Mouse (Mus musculus) heart, postnatal 14 days (tissue): Measurements from ENCODE around the gene Ccdc146. TPM values are rescaled to one million over a fixed set of nuclear protein-coding genes. Genes with fewer than 3 reads are reported as not detected.
"Not testable (repeated sequence)": the region's sequence is repeated elsewhere in the genome, so short reads cannot be mapped to it uniquely, and the experiment has no call there.

ENCODE experiments used
- DNase-seq, 2 experiments: peaks; one replicate each; pipeline ENCODE4 v3.0.0; 2021 to 2022
- intact Hi-C: fragments of 180-260 bp; cut with DNase I; formaldehyde crosslinking; loops from one replicate; pipeline ENCODE4 v1.15.1; 2025
- total RNA-seq, 2 experiments: library from RNA; stranded (reverse); gene quantifications; 2 replicates each; pipeline ENCODE4 v1.2.3; 2021

The Ccdc146 gene
- total RNA-seq, 2 experiments from 2014 or later = 2.8 to 3.8 TPM

DNA sequence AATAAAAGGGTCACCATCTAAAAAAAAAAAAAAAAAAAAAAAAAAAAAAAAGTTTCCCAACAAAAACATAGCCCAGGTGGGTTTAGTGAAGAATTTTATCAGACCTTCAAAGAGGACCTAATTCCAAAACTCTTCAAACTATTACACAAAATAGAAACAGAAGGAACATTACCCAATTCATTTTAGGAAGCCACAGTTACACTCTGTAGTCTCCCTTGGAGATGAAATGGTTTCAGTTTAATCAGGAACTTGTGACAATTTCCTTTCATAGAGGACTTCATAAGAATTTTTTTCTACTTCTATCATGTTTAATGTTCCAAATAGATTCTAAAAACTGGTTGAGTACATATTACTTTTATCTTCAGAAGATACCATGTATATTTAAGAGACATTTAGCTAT lies 72.8 kb downstream of the Ccdc146 start:
- intact Hi-C loops = no loop called here
- no peak for DNase-seq

GRCm38 (mm10) chr5:21348366-21348765 lies 76.1 kb downstream of the Ccdc146 start:
- intact Hi-C loops = no loop called here
- peak; percentile 16 to 33 for DNase-seq

DNA sequence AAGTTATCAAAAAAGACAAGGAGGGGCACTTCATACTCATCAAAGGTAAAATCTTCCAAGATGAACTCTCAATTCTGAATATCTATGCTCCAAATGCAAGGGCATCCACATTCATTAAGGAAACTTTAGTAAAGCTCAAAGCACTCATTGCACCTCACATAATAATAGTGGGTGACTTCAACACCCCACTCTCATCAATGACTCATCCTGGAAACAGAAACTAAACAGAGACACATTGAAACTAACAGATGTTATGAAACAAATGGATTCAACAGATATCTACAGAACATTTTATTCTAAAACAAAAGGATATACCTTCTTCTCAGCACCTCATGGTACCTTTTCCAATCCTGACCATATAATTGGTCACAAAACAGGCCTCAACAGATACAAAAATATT lies 82.2 kb downstream of the Ccdc146 start:
- DNase-seq, intact Hi-C loops: not testable (repeated sequence)

GRCm38 (mm10) chr5:21332119-21332518 lies 92.4 kb downstream of the Ccdc146 start:
- intact Hi-C loops = loop anchor here (5.0 kb wide), 1 partner anchor 40 kb away; the partner anchor contains the start of gene Fgl2
- no peak for DNase-seq

GRCm38 (mm10) chr5:21331656-21332055 lies 92.8 kb downstream of the Ccdc146 start:
- peak in 1 of 2 experiments; percentile 48 for DNase-seq
- intact Hi-C loops = loop anchor here (5.0 kb wide), 1 partner anchor 41 kb away; the partner anchor contains the start of gene Fgl2

DNA sequence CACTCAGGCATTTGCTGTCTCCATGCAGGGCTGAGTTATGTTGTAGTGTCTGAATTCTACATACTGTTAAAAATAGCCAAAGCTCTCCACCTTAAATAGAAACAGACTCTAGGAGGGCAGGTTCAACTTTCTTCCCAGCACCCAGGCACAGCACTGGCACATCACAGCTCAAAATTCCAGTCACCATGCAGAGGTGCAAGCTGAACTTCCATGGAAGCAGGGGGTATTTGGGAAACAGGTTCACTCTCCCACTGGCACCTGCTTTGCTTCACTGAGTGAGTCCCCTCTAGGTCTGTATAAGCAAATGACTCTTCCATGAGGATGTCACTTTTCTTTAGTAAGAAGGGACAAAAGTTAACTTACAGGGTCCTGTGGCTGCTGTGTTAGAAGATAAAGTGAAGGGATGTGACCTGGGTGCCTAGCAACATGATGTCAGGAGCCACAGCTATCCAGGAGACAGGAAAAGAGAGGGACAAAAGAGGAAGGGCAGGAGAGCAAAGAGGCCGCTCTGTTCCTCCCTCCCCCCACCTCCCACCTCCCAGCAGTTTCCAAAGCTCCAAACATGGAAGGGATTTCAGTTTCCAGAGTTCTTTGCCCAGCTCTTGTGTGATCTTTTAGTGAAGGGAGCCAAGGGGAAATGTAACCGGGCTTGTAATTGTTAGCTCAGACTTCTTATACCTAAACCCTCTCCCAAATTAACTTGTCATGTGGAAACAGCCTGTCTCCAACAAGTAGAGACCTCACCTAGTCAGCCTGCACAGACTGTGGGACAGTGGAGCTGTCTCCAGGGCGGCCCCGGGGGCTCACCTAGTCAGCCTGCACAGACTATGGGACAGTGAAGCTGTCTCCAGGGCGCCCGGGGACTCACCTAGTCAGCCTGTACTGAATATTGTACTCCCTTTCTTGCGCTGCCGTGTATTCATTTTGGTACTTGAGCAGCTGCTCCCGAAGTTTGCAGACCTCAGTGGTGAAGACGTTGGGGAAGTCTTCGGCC lies 94.5 kb downstream of the Ccdc146 start:
- DNase-seq = peak; percentile 15 to 39
- intact Hi-C loops = loop anchor here (5.0 kb wide), 2 partner anchors 42 to 252 kb away; partner anchors contain the start of gene Fgl2

DNA sequence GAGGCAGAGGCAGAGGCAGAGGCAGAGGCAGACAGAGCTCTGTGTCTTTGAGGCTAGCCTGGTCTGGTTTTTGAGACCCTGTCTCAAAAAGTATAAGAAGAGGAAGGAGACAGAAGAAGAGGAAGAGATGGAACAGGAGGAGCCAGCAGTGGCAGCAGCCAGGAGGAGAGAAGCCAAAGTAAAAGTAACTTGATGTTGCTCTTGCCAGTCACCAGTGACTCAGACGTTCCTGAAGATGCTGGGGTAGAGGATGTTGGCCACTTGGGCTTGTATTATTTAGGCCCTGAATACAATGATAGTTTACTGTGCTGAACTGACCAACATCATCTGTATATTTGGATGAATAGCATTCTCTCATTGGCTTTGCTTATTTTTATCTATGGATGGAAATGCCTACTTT lies 95.9 kb downstream of the Ccdc146 start:
- intact Hi-C loops = loop anchor here (5.0 kb wide), 1 partner anchor 254 kb away; no protein-coding TSS in a partner anchor

DNA sequence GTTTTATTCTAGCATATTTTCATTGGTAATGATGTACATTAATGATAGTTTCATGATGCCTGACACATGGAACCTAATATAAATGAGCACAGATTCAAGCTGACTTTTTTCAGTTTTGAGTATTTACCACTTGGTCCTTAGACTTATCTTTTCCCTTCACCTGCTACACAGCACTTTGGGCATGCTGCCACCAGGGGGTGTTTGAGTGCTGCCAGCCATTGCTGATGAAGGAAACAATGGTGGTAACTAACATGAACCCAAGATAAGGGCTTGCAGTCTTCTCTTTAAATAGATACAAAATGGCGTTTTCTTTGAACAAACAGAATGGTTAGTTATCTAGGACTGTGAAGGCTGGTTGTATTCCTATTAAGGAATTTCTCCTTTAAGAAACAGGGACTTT lies 98.0 kb downstream of the Ccdc146 start:
- intact Hi-C loops = loop anchor here (2.0 to 5.0 kb wide), 2 partner anchors 96 to 256 kb away; no protein-coding TSS in a partner anchor

More for the DNA sequence above, 95.9 kb downstream of the Ccdc146 start:
- peak in 1 of 2 experiments; percentile 13 for DNase-seq

DNA sequence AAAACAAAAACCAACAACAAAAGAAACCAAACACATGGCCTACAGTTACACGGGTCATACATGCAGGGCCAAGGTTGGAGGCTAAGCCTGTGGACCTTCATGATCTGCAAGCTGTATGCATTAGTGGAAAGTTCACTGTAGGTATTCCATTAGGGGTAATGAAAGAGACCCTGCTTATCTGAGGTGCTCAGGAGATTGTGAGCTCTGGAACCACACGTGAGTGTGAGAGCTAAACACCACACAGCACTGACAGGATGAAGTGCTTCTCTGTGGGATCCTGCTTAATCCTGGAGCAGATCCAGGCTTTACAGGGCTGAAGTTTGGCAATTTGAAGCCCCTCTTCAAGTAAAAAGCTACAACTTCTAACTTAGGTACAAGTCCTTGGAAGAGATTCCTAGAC lies 104.3 kb downstream of the Ccdc146 start:
- intact Hi-C loops = no loop called here
- DNase-seq = no peak

More for the DNA sequence above, 98.0 kb downstream of the Ccdc146 start:
- peak; percentile 63 to 79 for DNase-seq

DNA sequence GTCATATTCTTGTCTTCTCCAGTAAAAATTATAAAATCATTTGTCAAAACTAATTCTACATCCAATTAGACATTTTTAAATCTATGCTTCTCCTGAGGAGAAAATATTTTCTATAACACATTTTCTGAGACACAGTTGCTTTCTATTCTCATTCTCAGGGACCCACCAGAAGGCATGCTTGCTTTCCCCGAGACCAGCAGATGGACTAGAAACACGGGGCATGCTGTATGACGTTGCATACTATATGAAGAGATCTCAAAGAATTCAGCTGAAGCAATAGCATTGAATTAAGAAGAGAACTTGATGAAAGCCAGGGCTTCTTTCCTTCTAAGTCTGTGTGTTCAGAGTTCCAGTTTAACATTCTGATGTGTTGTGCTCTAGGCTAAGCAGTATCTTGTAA lies 109.8 kb downstream of the Ccdc146 start:
- DNase-seq = no peak
- intact Hi-C loops = no loop called here

- DNase-seq = no peak
- intact Hi-C loops = no loop called here
These were observed 117.3 kb downstream of the Ccdc146 start for GRCm38 (mm10) chr5:21307165-21307564.

GRCm38 (mm10) chr5:21301011-21301410 lies 123.5 kb downstream of the Ccdc146 start:
- intact Hi-C loops = no loop called here
- DNase-seq = peak; percentile 37 to 43

DNA sequence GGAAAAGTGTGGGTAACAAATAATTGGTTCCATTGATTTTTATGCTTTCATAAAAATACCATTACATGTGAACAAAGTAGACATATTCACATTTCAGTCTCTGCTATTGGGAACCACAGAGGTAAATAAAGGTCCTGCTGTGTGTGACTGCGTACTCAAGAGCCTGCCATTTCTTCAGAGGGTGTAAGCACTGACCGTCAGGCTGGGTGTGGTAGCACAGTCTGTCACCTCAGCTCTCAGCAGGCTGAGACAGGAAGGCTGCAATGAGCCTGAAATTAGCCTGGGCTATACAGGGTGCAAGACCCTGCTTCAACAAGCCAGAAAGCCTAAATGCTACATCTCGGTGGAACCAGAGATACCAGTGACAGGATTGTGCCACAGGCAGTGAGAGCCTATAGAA lies 124.4 kb downstream of the Ccdc146 start:
- DNase-seq = no peak
- intact Hi-C loops = no loop called here

DNA sequence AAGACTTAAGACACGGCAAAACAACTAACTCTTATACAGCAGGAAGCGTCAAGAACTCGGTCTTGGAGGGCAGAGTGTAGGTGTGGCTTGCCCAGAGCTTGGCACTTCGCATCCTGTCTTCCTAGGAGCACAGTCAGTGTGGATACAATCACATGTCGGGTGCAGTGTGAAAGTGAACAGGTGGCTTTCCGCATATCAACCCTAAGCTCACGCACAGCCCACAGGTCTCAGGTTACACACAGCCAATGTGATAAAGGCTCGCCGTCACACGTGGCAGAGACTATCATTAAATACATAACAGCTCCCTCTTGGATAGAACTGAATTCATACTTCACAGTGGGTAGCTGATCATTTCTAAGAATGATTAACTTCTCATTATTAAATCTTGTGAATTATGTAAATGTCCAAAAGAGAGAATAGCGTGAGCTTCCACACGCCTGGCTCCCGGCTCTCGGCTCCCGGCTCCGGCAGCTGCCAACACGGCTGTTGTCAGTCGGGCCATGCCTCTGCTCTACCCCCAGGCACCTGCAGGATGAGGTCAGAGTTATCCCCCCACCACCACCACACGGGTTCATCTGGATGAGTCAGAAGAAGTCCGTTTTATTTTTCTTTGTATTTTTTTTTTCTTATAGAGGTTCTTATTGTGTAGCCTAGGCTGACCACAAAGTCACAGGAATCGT lies 125.3 kb downstream of the Ccdc146 start:
- no peak for DNase-seq
- intact Hi-C loops = no loop called here

- DNase-seq = no peak
- intact Hi-C loops = no loop called here
These were observed 128.8 kb downstream of the Ccdc146 start for GRCm38 (mm10) chr5:21295683-21296082.

- intact Hi-C loops = no loop called here
- DNase-seq = no peak
These were observed 133.9 kb downstream of the Ccdc146 start for GRCm38 (mm10) chr5:21290594-21290993.

GRCm38 (mm10) chr5:21288658-21289435 lies 135.6 kb downstream of the Ccdc146 start:
- intact Hi-C loops = no loop called here
- no peak for DNase-seq

DNA sequence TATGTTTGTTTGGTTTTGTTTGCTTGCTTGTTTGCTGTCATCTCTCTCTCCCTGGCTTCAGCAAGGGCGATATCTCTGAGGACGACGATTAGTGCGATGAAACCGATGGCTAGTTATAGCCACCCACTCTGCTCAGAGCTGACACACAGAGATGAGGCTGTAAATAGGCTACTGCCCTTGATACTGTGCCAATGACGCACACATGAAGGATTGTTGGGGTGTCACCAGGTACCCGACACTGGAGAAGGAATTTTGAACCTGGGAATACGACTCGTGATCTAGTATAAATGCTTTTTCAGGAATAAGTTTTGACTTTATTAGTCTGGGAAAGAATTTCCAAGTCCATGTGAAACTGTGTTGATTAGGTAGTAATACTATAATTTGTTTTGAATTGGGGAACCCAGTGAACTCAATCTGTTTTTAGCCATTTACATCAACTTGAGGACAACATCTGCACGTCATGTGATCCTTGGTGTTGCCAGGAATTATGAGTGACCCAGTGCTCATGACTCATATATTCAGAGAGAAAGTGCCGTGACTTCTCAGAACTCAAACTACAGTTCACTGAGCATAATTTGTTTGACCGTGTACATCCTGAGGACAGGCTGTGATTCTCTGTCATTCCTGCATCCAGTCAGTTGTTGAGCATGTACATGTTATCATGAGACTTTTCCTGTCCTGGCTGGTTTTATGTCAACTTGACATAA lies 141.0 kb downstream of the Ccdc146 start:
- intact Hi-C loops = no loop called here
- no peak for DNase-seq

GRCm38 (mm10) chr5:21277685-21278084 lies 146.8 kb downstream of the Ccdc146 start:
- intact Hi-C loops = loop anchor here (2.0 kb wide), 1 partner anchor 141 kb away; no protein-coding TSS in a partner anchor
- not testable (repeated sequence) for DNase-seq
